9 mouse cellular contexts compared by ENCODE assay signal in the genomic region with DNA sequence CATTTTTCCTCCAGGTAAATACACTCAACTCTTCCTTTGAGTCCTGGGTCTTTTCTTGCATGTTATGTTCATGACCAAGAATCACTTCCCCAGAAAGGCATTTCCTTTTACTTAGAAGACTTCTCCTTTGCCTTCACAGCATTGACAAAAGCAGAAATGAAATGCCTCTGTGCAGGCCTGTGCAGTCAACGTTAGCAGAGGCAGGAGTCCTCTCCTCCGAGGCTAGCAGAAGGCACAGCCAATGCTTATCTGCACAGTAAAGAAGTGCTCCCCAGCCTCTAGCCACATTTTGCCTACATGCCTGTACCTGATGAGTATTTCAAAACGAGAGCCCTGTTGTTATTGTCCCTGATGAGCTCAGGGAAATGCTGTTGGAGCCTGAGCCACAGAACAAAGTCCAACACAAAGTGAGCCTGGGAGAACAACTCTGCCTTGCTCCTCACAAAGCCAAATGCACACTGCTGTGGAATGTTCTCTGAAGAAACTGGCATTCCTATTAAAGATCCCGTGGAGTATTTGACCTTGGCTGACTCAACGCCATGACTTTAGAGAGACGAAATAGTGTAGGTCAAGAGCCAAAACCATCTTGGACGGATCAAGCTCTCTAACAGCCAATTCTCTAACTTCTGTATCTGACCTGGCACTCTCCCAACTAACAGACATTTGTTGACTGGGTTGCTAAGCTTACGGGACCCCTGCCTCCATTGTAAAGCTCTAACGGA. TPM values are rescaled to one million over a fixed set of nuclear protein-coding genes. Genes with fewer than 3 reads are reported as not detected.
DNase-seq lines count a peak whose midpoint lies in the region; ATAC-seq and TF ChIP-seq lines count a peak whose summit lies in the region.
"Had no signal": no experiment of that assay in that cellular context is flagged by ENCODE, and none has a peak within 500 bp of the region (broad histone marks: within the 10 kb centered on the region; RNA-seq: fewer than 3 reads in every experiment).

No protein-coding gene starts in this region.

- no peaks in the 10 kb centered on the region for H3K79me2 ChIP-seq in heart, adult 2 months (replicated peaks; ENCODE audit: control insufficient read depth, insufficient read depth, low read length)

- peak overlapping the region; percentile 28 for H3K27ac ChIP-seq in heart, adult 2 months
- H3K27ac ChIP-seq in heart, embryonic 12.5 days (ENCODE audit: poor library complexity, severe bottlenecking): no peak overlapping the region
- H3K27ac ChIP-seq in brown adipose tissue, adult 24 weeks (replicated peaks; ENCODE audit: low read depth, low read length): peak overlapping the region; percentile 47
- H3K27ac ChIP-seq in kidney, embryonic 16.5 days (ENCODE audit: low read length): no peak overlapping the region
- H3K27ac ChIP-seq: neural tube, embryonic 12.5 days had no signal

- intact Hi-C loops in heart, adult 2 months (cut with DNase I): no loop called here
- intact Hi-C loops in left cerebral cortex, postnatal 10 days (cut with DNase I): no loop called here

- no peak for TF ChIP-seq CTCF in heart, adult 2 months (IDR thresholded peaks at IDR 0.05)

- ATAC-seq in heart, embryonic 12.5 days (ENCODE audit: insufficient number of reproducible peaks, low FRiP score): no peak
- peak; percentile 39; the same call in 1 of the 2 replicates for ATAC-seq in kidney, embryonic 16.5 days (ENCODE audit: low FRiP score, low TSS enrichment)
- ATAC-seq in monocyte, adult 5-6 weeks (replicated peaks; ENCODE audit: insufficient number of reproducible peaks, low FRiP score, low TSS enrichment, poor library complexity, severe bottlenecking): peak; percentile 81
- ATAC-seq in inflammation-experienced regulatory T-cells, adult 6 months: no peak

- H3K9me3 ChIP-seq in heart, embryonic 12.5 days (replicated peaks): no peaks in the 10 kb centered on the region
- no peaks in the 10 kb centered on the region for H3K9me3 ChIP-seq in kidney, embryonic 16.5 days (ENCODE audit: low read length)
- H3K9me3 ChIP-seq: neural tube, embryonic 12.5 days had no signal

- WGBS in heart, adult 2 months: 30% methylated on average over 9 of the region's 9 CpGs
- 54% methylated on average over 9 of the region's 9 CpGs for WGBS in heart, embryonic 12.5 days
- 56% methylated on average over 9 of the region's 9 CpGs for WGBS in kidney, embryonic 16.5 days

- TF ChIP-seq POLR2A in heart, adult 2 months (IDR thresholded peaks at IDR 0.05; ENCODE audit: insufficient read depth, low read depth, low read length): no peak

- H3K27me3 ChIP-seq in heart, adult 2 months (ENCODE audit: control insufficient read depth, insufficient read depth, low read length): no peaks in the 10 kb centered on the region
- no peaks in the 10 kb centered on the region for H3K27me3 ChIP-seq in heart, embryonic 12.5 days (replicated peaks)
- H3K27me3 ChIP-seq in kidney, embryonic 16.5 days (ENCODE audit: insufficient read depth, low read length): no peaks in the 10 kb centered on the region
- H3K27me3 ChIP-seq: neural tube, embryonic 12.5 days had no signal

- H3K4me3 ChIP-seq in heart, adult 2 months: no peak overlapping the region
- no peak overlapping the region for H3K4me3 ChIP-seq in heart, embryonic 12.5 days
- no peak overlapping the region for H3K4me3 ChIP-seq in brown adipose tissue, adult 24 weeks (ENCODE audit: insufficient read depth, low read depth, low read length)
- H3K4me3 ChIP-seq in kidney, embryonic 16.5 days (ENCODE audit: low read length): no peak overlapping the region
- H3K4me3 ChIP-seq: neural tube, embryonic 12.5 days had no signal

- no peaks in the 10 kb centered on the region for H3K36me3 ChIP-seq in heart, adult 2 months (ENCODE audit: control insufficient read depth, insufficient read depth, low read length)
- no peaks in the 10 kb centered on the region for H3K36me3 ChIP-seq in heart, embryonic 12.5 days
- no peaks in the 10 kb centered on the region for H3K36me3 ChIP-seq in kidney, embryonic 16.5 days (ENCODE audit: insufficient read depth, low read length)
- H3K36me3 ChIP-seq: neural tube, embryonic 12.5 days had no signal

- DNase-seq in heart, adult 2 months: peak; percentile 19 to 29
- no peak for DNase-seq in frontal cortex, adult 2 months (ENCODE audit: extremely low spot score in 1 of 2, low spot score in 1 of 2)
- no peak for DNase-seq in left cerebral cortex, postnatal 10 days (ENCODE audit: extremely low spot score in 1 of 2, low spot score in 2 of 2)

- H3K9ac ChIP-seq in heart, adult 2 months (ENCODE audit: low read depth, low read length): no peak overlapping the region
- no peak overlapping the region for H3K9ac ChIP-seq in heart, embryonic 12.5 days
- H3K9ac ChIP-seq in kidney, embryonic 16.5 days (replicated peaks; ENCODE audit: low read length): no peak overlapping the region
- H3K9ac ChIP-seq: neural tube, embryonic 12.5 days had no signal

- peaks cover 2% of the 10 kb centered on the region for H3K4me1 ChIP-seq in heart, adult 2 months (ENCODE audit: control insufficient read depth, insufficient read depth, low read length)
- H3K4me1 ChIP-seq in heart, embryonic 12.5 days (replicated peaks): peaks cover 14% of the 10 kb centered on the region
- no peaks in the 10 kb centered on the region for H3K4me1 ChIP-seq in brown adipose tissue, adult 24 weeks (ENCODE audit: control insufficient read depth, insufficient read depth, insufficient read length, low read length)
- no peaks in the 10 kb centered on the region for H3K4me1 ChIP-seq in kidney, embryonic 16.5 days (ENCODE audit: insufficient read depth, low read length)
- H3K4me1 ChIP-seq: neural tube, embryonic 12.5 days had no signal

- TF ChIP-seq EP300 in heart, adult 2 months (IDR thresholded peaks at IDR 0.05; ENCODE audit: insufficient read depth, low read depth, low read length): no peak

- no peak overlapping the region for H3K4me2 ChIP-seq in heart, embryonic 12.5 days
- H3K4me2 ChIP-seq in kidney, embryonic 16.5 days (replicated peaks; ENCODE audit: low read depth, low read length): no peak overlapping the region
- H3K4me2 ChIP-seq: neural tube, embryonic 12.5 days had no signal

RNA-seq across cellular contexts. Expression of gene Tent2, which starts 45.7 kb away (rescaled TPM):
- 10 to 100 TPM; 13.1 to 14.6 TPM for total RNA-seq in heart, adult 2 months (2021)
- 9.7 and 20.8 TPM in 2 replicates for polyA plus RNA-seq in heart, adult 2 months (2012; rRNA removed)
- polyA plus RNA-seq in heart, embryonic 12.5 days (2016; fragmentation: Nextera tagmentation; extraction: Ambion mirVana): 50.8 and 51.1 TPM in 2 replicates
- polyA plus RNA-seq in brown adipose tissue, adult 24 weeks (2012; ENCODE audit: insufficient read depth, insufficient read length, missing spikeins): 29.1 and 31.9 TPM in 2 replicates
- 55.4 and 58.3 TPM in 2 replicates for polyA plus RNA-seq in kidney, embryonic 16.5 days (2015; fragmentation: Nextera tagmentation; extraction: Ambion mirVana)
- 64.4 to 66.8 TPM (median 64.7 TPM) in 3 replicates for total RNA-seq in monocyte, adult 5-6 weeks (2017)
- polyA plus RNA-seq in frontal cortex, adult 2 months (2012; rRNA removed): 32.7 and 34.5 TPM in 2 replicates
- 10 to 100 TPM; 24.9 to 28.8 TPM for total RNA-seq in left cerebral cortex, postnatal 10 days (2021)
- polyA plus RNA-seq in inflammation-experienced regulatory T-cells, adult 6 months (2017; shearing (Covaris generic)): 10 to 100 TPM; 17.7 to 19.1 (median 18.4) TPM

Comparison
In these comparisons a context has a peak if more than half of its experiments do, and no peak if none do; other contexts are left out.
1. H3K27ac ChIP-seq: peak in heart, adult 2 months (single experiment) and brown adipose tissue, adult 24 weeks (single experiment); none in heart, embryonic 12.5 days (single experiment) and kidney, embryonic 16.5 days (single experiment).
2. DNase-seq: peak in heart, adult 2 months (2 of 2); none in frontal cortex, adult 2 months (0 of 2) and left cerebral cortex, postnatal 10 days (0 of 2).
3. ATAC-seq: peak in kidney, embryonic 16.5 days (single experiment) and monocyte, adult 5-6 weeks (single experiment); none in heart, embryonic 12.5 days (single experiment) and inflammation-experienced regulatory T-cells, adult 6 months (single experiment).